Mouse (Mus musculus): ENCODE data around the gene Rara. TPM values are rescaled to one million over a fixed set of nuclear protein-coding genes. Genes with fewer than 3 reads are reported as not detected.

Gene Rara
- polyA plus RNA-seq, 1 experiment from 2014 or later = 8.2 TPM

GRCm38 (mm10) chr11:98952111-98952510 lies 24.5 kb downstream of the Rara start:
- H3K4me3 ChIP-seq (ENCODE audit: low read depth, low read length) = no peak overlapping the region
- WGBS = 85% methylated on average over 1 of the region's 1 CpGs
- DNase-seq (ENCODE audit: low spot score) (no peak), ATAC-seq (no peak)
- peaks cover 24% of the 10 kb centered on the region for H3K4me1 ChIP-seq (ENCODE audit: control insufficient read depth, insufficient read depth, low read length)
- no peak overlapping the region for H3K9ac ChIP-seq (ENCODE audit: low read length)
- no peaks in the 10 kb centered on the region for H3K36me3 ChIP-seq (ENCODE audit: control insufficient read depth, insufficient read depth, low read length)
- no peak overlapping the region for H3K27ac ChIP-seq (ENCODE audit: low read depth, low read length)
- no peak overlapping the region for H3K4me2 ChIP-seq (ENCODE audit: low read length)
- H3K27me3 ChIP-seq (replicated peaks; ENCODE audit: control insufficient read depth, insufficient read depth, low read length) = no peaks in the 10 kb centered on the region
- no peaks in the 10 kb centered on the region for H3K9me3 ChIP-seq (replicated peaks; ENCODE audit: control insufficient read depth, low read length)

- H3K27ac ChIP-seq (ENCODE audit: low read depth, low read length) = no peak overlapping the region
- H3K27me3 ChIP-seq (replicated peaks; ENCODE audit: control insufficient read depth, insufficient read depth, low read length) = no peaks in the 10 kb centered on the region
- H3K36me3 ChIP-seq (ENCODE audit: control insufficient read depth, insufficient read depth, low read length) = no peaks in the 10 kb centered on the region
- ATAC-seq (no peak), DNase-seq (ENCODE audit: low spot score) (no peak)
- H3K4me2 ChIP-seq (ENCODE audit: low read length) = no peak overlapping the region
- 63% methylated on average over 2 of the region's 2 CpGs for WGBS
- H3K9ac ChIP-seq (ENCODE audit: low read length) = no peak overlapping the region
- peaks cover 24% of the 10 kb centered on the region for H3K4me1 ChIP-seq (ENCODE audit: control insufficient read depth, insufficient read depth, low read length)
- no peaks in the 10 kb centered on the region for H3K9me3 ChIP-seq (replicated peaks; ENCODE audit: control insufficient read depth, low read length)
- H3K4me3 ChIP-seq (ENCODE audit: low read depth, low read length) = no peak overlapping the region
These were observed 25.1 kb downstream of the Rara start for GRCm38 (mm10) chr11:98952736-98953135.

GRCm38 (mm10) chr11:98953361-98953760 lies 25.7 kb downstream of the Rara start:
- no peaks in the 10 kb centered on the region for H3K27me3 ChIP-seq (replicated peaks; ENCODE audit: control insufficient read depth, insufficient read depth, low read length)
- no peaks in the 10 kb centered on the region for H3K36me3 ChIP-seq (ENCODE audit: control insufficient read depth, insufficient read depth, low read length)
- no peak overlapping the region for H3K4me3 ChIP-seq (ENCODE audit: low read depth, low read length)
- no peak for ATAC-seq
- 6% methylated on average over 2 of the region's 2 CpGs for WGBS
- no peak for DNase-seq (ENCODE audit: low spot score)
- no peak overlapping the region for H3K27ac ChIP-seq (ENCODE audit: low read depth, low read length)
- H3K4me2 ChIP-seq (ENCODE audit: low read length) = no peak overlapping the region
- no peaks in the 10 kb centered on the region for H3K9me3 ChIP-seq (replicated peaks; ENCODE audit: control insufficient read depth, low read length)
- H3K9ac ChIP-seq (ENCODE audit: low read length) = no peak overlapping the region
- H3K4me1 ChIP-seq (ENCODE audit: control insufficient read depth, insufficient read depth, low read length) = peaks cover 24% of the 10 kb centered on the region

- 38% methylated on average over 13 of the region's 13 CpGs for WGBS
- DNase-seq (ENCODE audit: low spot score) (no peak), ATAC-seq (no peak)
- Histone ChIP-seq H3K27me3 (replicated peaks; ENCODE audit: control insufficient read depth, insufficient read depth, low read length) (no peaks in the 10 kb centered on the region), H3K4me2 (ENCODE audit: low read length) (peak overlapping the region; percentile 33; the same call in 1 of the 2 replicates), H3K4me3 (ENCODE audit: low read depth, low read length) (no peak overlapping the region), H3K27ac (ENCODE audit: low read depth, low read length) (peak overlapping the region; percentile 59; the same call in 1 of the 2 replicates), H3K9me3 (replicated peaks; ENCODE audit: control insufficient read depth, low read length) (no peaks in the 10 kb centered on the region), H3K36me3 (ENCODE audit: control insufficient read depth, insufficient read depth, low read length) (no peaks in the 10 kb centered on the region), H3K9ac (ENCODE audit: low read length) (no peak overlapping the region), H3K4me1 (ENCODE audit: control insufficient read depth, insufficient read depth, low read length) (peaks cover 24% of the 10 kb centered on the region)
These were observed 26.3 kb downstream of the Rara start for GRCm38 (mm10) chr11:98953835-98954320.

GRCm38 (mm10) chr11:98954373-98954772 lies 26.8 kb downstream of the Rara start:
- Histone ChIP-seq H3K4me1 (ENCODE audit: control insufficient read depth, insufficient read depth, low read length) (peaks cover 27% of the 10 kb centered on the region), H3K4me2 (ENCODE audit: low read length) (peak overlapping the region; percentile 33; the same call in 1 of the 2 replicates), H3K9ac (ENCODE audit: low read length) (0 out of 2 replicates have a peak overlapping the region, but pooled peaks have one; percentile 1), H3K9me3 (replicated peaks; ENCODE audit: control insufficient read depth, low read length) (no peaks in the 10 kb centered on the region), H3K36me3 (ENCODE audit: control insufficient read depth, insufficient read depth, low read length) (no peaks in the 10 kb centered on the region), H3K4me3 (ENCODE audit: low read depth, low read length) (no peak overlapping the region), H3K27me3 (replicated peaks; ENCODE audit: control insufficient read depth, insufficient read depth, low read length) (no peaks in the 10 kb centered on the region), H3K27ac (ENCODE audit: low read depth, low read length) (peak overlapping the region; percentile 59)
- DNase-seq (ENCODE audit: low spot score) (peak; percentile 77), ATAC-seq (peak; percentile 65)
- 6% methylated on average over 10 of the region's 10 CpGs for WGBS

- no peaks in the 10 kb centered on the region for H3K36me3 ChIP-seq (ENCODE audit: control insufficient read depth, insufficient read depth, low read length)
- no peaks in the 10 kb centered on the region for H3K27me3 ChIP-seq (replicated peaks; ENCODE audit: control insufficient read depth, insufficient read depth, low read length)
- no peaks in the 10 kb centered on the region for H3K9me3 ChIP-seq (replicated peaks; ENCODE audit: control insufficient read depth, low read length)
- WGBS = 21% methylated on average over 15 of the region's 17 CpGs
- ATAC-seq = peak; percentile 47
- no peak for DNase-seq (ENCODE audit: low spot score)
- H3K4me1 ChIP-seq (ENCODE audit: control insufficient read depth, insufficient read depth, low read length) = peaks cover 31% of the 10 kb centered on the region
- no peak overlapping the region for H3K4me3 ChIP-seq (ENCODE audit: low read depth, low read length)
- peak overlapping the region; percentile 6 for H3K27ac ChIP-seq (ENCODE audit: low read depth, low read length)
- 0 out of 2 replicates have a peak overlapping the region, but pooled peaks have one; percentile 33 for H3K4me2 ChIP-seq (ENCODE audit: low read length)
- H3K9ac ChIP-seq (ENCODE audit: low read length) = 0 out of 2 replicates have a peak overlapping the region, but pooled peaks have one; percentile 1
These were observed 27.4 kb downstream of the Rara start for GRCm38 (mm10) chr11:98954801-98955706.

GRCm38 (mm10) chr11:98955707-98956235 lies 28.2 kb downstream of the Rara start:
- ATAC-seq (no peak), DNase-seq (ENCODE audit: low spot score) (no peak)
- Histone ChIP-seq H3K4me3 (ENCODE audit: low read depth, low read length) (no peak overlapping the region), H3K4me2 (ENCODE audit: low read length) (no peak overlapping the region), H3K27ac (ENCODE audit: low read depth, low read length) (no peak overlapping the region), H3K4me1 (ENCODE audit: control insufficient read depth, insufficient read depth, low read length) (peaks cover 34% of the 10 kb centered on the region), H3K9me3 (replicated peaks; ENCODE audit: control insufficient read depth, low read length) (no peaks in the 10 kb centered on the region), H3K27me3 (replicated peaks; ENCODE audit: control insufficient read depth, insufficient read depth, low read length) (no peaks in the 10 kb centered on the region), H3K36me3 (ENCODE audit: control insufficient read depth, insufficient read depth, low read length) (no peaks in the 10 kb centered on the region), H3K9ac (ENCODE audit: low read length) (no peak overlapping the region)
- 52% methylated on average over 6 of the region's 7 CpGs for WGBS

- H3K27me3 ChIP-seq (replicated peaks; ENCODE audit: control insufficient read depth, insufficient read depth, low read length) = 0 out of 2 replicates have a peak, but pooled peaks cover 3% of the 10 kb centered on the region
- WGBS = 87% methylated on average over 10 of the region's 10 CpGs
- no peaks in the 10 kb centered on the region for H3K9me3 ChIP-seq (replicated peaks; ENCODE audit: control insufficient read depth, low read length)
- H3K4me2 ChIP-seq (ENCODE audit: low read length) = no peak overlapping the region
- peaks cover 36% of the 10 kb centered on the region for H3K4me1 ChIP-seq (ENCODE audit: control insufficient read depth, insufficient read depth, low read length)
- no peak for DNase-seq (ENCODE audit: low spot score)
- H3K4me3 ChIP-seq (ENCODE audit: low read depth, low read length) = no peak overlapping the region
- ATAC-seq = no peak
- H3K27ac ChIP-seq (ENCODE audit: low read depth, low read length) = no peak overlapping the region
- H3K9ac ChIP-seq (ENCODE audit: low read length) = no peak overlapping the region
- no peaks in the 10 kb centered on the region for H3K36me3 ChIP-seq (ENCODE audit: control insufficient read depth, insufficient read depth, low read length)
These were observed 28.7 kb downstream of the Rara start for GRCm38 (mm10) chr11:98956340-98956739.

All from forebrain, embryonic 14.5 days (tissue).